Mouse (Mus musculus): Measurements from ENCODE around the gene Pip5kl1. TPM values are rescaled to one million over a fixed set of nuclear protein-coding genes. Genes with fewer than 3 reads are reported as not detected.

Pip5kl1 gene
- total RNA-seq (2015; ENCODE audit: low replicate concordance) (not detected in 2 replicates), total RNA-seq (2017; ENCODE audit: low replicate concordance) (not detected in 2 replicates)

DNA sequence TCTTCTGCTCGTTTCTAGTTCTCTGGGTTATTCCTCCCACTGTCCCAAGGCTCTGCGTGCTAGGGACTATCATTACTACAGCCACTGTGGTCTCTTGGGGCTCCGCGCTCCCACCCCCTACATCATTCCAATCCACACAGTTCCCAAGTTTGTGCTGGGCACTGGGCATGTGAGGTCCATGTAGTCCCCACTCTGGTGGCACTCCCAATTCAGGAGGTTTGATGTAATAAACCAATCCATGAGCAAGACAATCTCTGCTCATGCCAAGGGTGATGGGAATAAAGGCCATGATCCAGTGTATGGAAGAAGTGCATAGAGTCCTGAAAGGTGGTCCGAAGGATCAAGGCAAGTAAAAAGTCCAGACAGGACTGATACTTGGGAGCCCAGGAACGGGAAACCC is at the start of gene Pip5kl1:
TSS of gene Pip5kl1 (plus strand) at position 301 of the 400 bp plus-strand sequence.
- ATAC-seq (replicated peaks; ENCODE audit: low FRiP score, poor library complexity, severe bottlenecking) = no peak

DNA sequence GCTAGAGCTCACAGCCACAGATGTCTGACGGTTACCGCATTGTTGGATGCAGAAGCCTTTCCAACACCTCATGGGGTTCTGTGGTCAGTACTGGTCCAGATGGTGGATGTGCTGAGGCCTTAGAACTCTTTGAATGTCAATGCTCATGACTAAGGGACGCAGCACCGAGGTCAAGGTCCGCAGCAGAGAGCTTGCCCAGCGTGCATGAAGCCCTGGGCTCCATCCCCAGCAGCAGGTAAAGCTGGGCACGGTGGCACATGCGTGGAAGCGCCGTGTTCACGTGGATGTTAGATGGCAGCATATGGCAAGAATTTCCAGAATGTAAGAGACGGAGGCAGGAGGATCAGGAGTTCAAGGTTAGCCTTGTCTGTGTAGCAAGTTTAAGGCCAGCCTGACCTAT is 48.8 kb upstream of the Pip5kl1 start:
- ATAC-seq (replicated peaks; ENCODE audit: low FRiP score, poor library complexity, severe bottlenecking) = no peak

DNA sequence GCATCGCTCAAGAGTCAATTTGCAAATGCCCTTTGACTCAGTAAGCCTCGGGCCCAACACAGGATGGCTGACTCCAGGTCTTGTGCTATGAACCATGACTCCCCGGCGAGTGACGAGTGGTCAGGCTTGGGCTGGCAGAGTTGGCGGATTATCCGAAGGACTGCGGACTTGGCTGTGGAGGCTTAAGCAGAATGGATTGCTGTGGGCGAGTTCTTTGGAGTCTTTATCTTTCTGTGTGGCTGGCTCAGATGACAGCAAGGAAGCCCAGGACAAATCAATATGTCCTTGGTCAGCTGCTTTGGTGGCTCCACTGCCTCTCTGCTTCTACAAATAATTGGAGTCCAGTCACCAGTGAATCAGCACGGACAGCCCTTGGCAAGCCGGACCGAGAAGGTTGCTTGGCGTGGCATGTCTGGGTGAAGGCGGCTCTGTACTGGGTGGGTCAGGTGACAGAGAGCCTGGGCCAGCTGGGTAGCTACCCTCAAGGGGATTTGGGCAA is 47.1 kb upstream of the Pip5kl1 start:
- ATAC-seq (replicated peaks; ENCODE audit: low FRiP score, poor library complexity, severe bottlenecking) = no peak

DNA sequence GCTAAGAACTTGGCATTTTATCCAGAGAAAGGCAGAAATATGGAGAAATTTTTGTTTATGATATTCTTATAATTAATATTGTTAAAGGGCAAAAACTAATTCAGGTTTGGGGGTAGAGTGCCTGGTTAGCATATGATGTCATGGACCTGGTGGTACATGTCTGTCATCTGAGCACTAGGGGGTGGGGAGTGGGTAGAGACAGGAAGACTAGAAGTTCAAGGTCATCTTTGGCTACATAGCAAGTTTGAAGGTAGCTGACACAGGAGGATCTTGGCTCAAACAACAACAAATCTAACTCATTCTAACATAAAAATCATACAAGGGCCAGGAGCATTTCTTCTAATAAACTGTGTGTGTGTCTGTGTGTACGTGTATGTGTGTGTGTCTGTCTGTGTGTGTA is 46.3 kb upstream of the Pip5kl1 start:
- no peak for ATAC-seq (replicated peaks; ENCODE audit: low FRiP score, poor library complexity, severe bottlenecking)

DNA sequence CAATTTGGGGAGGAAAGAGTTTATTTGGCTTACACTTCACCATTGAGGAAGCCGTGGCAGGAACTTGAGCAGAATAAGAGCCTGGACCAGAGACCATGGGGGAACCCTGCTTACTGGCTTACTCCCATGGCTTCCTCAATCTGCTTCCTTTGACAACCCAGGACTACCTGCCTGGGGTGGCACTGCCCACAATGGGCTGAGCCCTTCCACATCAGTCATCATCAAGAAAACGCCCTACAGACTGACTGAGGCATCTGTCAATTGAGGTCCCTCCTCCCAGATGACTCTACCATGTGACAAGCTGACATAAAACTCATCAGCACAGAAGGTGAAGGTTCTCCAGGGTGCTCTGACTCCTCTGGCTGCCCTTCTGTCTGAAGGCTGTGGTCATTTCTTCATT is 44.1 kb upstream of the Pip5kl1 start:
- ATAC-seq (replicated peaks; ENCODE audit: low FRiP score, poor library complexity, severe bottlenecking) = no peak

DNA sequence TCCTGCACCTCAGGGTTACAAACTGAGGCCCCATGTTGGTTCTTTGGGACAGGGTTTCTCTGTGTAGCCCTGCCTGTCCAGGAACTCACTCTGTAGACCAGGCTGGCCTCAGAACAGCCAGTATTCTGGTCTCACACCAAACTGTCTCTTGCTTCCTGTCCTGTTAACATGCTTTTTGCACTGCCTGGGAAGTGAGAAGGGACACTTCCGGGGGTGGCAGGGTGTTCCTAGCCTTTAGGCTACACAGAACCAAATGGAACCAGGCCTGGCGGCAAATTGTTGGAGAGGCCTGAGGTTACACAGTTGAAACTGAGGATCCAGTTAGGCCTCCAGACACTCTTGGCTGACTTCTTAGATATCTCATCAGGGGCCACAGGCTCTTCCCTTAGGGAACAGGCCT is 41.4 kb upstream of the Pip5kl1 start:
- ATAC-seq (replicated peaks; ENCODE audit: low FRiP score, poor library complexity, severe bottlenecking) = no peak

DNA sequence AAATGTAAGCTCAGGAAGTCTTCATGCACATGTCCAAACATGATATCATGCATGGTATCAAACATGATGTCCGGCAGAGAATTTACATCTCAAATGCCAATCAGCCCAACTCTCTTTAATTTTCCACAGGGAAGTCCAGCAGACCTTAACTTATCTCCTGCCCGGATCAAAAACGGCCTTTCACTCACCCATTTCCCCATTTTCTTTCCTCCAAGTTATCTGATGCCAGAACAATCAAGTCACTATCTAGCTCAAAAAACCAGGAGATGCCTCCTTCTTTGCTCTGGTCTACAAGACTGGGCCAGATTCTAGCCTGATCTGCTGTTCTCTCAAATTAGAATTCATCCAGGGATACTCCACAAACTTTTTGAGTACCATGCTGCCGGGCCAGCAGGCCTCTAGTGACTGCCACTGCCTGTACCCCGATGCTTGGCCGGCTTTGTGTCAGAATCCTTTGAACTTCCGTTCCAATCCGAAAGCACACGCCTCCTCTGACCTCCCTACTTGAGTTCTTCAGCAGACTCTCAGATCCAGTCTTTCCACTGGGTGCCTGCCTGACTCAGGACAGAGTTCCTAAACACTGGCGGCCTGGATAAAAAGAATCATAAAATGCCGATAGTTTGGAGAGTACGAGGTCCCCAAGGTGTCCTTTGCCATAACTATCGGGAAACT is 40.4 kb upstream of the Pip5kl1 start:
- no peak for ATAC-seq (replicated peaks; ENCODE audit: low FRiP score, poor library complexity, severe bottlenecking)

DNA sequence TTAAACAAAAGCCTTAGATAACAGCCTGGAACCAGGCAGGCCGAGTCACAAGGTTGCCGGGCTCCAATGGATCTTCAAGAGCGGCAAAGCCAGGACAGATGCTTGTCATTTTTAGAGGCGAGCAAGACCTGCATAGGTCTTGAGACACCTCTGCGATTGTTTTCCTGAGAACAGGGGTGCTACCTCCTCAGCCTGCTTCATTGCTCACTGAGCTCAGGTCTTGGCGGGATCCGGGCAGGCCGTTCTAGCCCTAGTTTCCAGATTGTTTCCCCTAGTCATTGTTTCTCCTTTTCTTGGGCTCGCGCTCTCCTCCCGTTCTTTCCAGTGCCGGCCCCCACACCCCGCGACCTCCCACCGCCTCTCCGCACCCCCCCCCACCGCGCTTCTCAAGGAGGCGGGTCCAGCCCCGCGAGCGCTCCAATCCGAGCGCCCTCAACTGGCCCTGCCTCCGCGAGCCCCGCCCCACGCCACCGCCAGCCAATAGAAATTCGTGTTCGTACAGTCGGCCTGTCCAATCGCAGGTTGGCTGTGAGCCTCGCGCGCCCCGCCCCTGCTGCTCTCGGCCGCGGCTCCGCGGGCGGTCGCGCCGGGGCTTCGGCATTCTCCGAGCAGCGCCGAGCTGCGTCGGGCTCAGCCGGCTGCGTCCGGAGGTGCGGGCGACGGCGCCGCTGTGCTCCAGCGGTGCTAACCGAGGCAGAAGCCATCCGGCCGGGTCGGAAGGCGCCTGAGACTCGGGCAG is 39.7 kb upstream of the Pip5kl1 start, which contains the start of gene Fam102a:
TSS of gene Fam102a (plus strand) at position 600 of the 739 bp plus-strand sequence.
- ATAC-seq (replicated peaks; ENCODE audit: low FRiP score, poor library complexity, severe bottlenecking) = peak; percentile 96

DNA sequence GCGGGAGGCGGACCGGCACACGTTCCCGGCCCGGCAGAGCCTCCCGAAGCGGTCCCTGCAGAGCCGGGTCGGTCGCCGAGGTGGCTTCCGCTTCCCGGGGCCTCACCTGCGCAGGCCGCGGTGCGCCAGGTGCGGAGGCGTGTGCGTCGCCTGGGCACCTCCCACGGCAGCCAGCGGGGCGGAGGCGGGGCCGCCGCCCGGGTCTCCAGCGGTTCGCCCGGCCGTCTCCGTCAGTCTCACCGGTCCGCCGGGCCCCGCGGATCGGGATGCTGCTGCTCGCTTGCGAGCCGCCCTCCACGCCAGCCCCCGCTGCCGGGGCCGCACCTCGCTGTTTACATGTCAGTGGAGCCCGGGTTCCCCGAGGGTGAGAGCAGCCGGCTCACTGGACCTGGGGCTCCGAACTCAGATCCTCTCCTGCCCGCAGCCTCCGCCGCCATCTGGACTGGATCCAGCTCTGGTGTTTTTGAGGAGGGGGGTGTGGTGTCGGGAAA is 39.1 kb upstream of the Pip5kl1 start:
- peak; percentile 11; the same call in 1 of the 2 replicates for ATAC-seq (replicated peaks; ENCODE audit: low FRiP score, poor library complexity, severe bottlenecking)

DNA sequence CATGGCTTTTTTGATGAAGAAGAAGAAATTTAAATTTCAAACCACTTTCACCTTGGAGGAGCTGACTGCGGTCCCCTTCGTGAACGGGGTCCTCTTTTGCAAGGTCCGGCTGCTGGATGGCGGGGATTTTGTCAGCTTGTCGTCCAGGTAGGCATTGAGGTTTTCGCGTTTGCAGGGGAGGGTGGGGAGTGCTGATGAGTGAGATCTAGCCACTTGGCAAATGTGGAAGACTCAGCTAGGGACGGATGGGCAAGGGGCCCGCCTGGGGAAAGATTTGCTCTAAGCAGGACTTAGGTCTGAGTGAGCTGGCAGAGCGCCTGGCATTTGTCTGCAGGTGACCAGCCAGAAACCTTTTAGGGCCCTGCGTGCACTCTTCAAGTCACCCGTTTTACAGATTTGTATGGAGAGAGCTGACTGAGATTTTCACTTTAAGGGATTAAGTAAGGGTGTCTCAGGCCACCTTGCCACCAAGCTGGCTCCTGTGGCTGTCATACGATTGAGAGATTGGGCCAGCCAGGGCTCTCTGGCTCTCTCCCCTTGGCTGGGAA is 38.4 kb upstream of the Pip5kl1 start:
- no peak for ATAC-seq (replicated peaks; ENCODE audit: low FRiP score, poor library complexity, severe bottlenecking)

DNA sequence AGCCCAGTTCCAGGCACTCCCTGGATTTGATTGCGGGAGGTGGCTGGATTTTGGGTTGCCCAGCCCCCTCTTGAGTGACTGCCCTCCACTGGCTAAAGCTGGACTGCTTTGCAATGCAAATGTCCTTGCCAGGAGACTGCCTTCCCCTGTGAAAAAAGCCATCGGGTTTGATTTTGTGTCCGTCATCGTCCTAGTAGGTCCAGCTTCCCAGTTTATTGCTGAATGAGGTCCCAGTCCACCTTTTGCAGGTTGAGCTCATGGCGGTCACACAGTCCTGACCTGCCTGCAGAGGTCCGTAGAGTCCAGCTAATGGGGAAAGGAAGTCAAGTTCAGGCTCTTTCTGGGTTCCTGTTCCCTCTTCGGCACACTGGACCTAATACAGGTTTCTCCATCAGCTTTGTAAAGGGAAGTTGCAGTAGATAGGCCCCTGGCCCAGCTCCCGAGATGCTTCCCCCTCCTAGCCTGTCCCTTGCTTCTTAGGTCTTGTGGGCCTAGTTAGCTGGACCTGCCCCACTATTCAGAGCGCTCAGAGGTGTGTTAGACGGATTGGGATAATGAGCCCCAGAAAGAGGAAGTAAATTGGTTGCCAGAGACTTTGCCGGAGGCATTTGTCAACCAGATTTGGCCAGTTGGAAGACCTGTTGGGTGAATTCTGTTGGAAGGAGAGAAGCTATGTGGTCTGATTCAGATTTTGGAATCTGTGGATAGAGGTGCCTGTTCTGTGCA is 37.8 kb upstream of the Pip5kl1 start:
- no peak for ATAC-seq (replicated peaks; ENCODE audit: low FRiP score, poor library complexity, severe bottlenecking)

DNA sequence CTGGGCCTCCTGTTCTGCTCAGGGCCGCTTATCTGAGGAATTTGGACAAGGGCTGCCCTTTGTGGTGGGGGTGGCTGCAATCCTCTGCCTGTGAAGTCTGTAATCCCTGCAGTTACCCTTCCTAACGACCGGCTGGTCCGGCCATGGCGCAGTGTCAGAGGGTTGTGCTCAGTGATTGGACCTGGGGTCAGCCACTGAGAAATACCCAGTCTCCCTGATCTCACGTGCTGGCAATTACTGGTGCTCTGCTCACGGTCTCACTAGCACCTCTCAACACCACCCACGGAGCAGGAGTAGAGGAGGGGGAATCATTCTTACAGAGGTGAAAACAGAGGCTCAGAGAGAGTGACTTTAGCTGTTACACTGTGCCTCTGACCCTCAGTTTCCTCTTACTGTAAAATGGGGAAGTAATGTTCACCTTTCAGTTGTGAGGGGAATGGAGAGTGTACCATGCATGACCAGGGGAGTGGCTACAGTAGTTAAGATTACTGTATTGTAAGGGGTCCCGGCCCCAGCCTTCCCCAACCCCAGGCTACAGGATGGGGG is 37.2 kb upstream of the Pip5kl1 start:
- no peak for ATAC-seq (replicated peaks; ENCODE audit: low FRiP score, poor library complexity, severe bottlenecking)

DNA sequence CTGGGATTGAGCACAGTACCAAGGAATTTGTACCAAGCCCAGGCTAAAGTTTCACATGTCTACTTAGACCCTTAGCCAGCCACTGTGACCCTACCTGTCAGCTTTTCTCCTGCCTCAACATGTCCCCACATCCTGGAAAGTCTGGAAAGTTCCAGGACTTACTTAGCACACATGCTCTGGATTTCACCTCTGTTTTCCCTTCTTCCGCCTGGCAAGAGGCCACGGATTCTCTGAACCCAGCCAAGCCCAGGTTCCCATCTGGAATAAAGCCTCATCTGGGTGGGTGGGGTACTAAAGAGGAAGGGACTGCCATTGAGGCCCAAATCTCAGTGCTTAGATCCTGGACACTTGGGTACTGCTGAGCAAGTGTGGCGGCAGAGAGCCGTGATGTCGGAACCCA is 36.7 kb upstream of the Pip5kl1 start:
- no peak for ATAC-seq (replicated peaks; ENCODE audit: low FRiP score, poor library complexity, severe bottlenecking)

DNA sequence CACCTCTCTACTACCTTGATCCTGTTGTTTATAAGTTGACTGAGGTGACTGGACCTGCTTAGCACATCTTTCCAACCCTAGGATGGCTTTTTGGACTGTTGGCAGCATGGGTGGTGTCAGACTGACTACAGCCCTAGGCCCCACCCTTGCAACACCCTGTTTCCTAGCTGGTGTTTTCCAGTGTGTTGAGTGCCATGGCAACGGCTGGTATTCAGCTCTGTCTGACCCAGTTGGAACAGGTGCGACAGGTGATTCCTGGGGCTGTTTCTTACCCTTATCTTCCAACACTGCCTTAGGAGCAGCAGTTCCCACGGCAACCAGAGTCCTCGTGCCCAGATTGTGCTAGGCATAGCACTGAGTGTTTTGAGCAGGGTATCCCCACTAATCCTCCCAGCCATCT is 36.1 kb upstream of the Pip5kl1 start:
- no peak for ATAC-seq (replicated peaks; ENCODE audit: low FRiP score, poor library complexity, severe bottlenecking)

DNA sequence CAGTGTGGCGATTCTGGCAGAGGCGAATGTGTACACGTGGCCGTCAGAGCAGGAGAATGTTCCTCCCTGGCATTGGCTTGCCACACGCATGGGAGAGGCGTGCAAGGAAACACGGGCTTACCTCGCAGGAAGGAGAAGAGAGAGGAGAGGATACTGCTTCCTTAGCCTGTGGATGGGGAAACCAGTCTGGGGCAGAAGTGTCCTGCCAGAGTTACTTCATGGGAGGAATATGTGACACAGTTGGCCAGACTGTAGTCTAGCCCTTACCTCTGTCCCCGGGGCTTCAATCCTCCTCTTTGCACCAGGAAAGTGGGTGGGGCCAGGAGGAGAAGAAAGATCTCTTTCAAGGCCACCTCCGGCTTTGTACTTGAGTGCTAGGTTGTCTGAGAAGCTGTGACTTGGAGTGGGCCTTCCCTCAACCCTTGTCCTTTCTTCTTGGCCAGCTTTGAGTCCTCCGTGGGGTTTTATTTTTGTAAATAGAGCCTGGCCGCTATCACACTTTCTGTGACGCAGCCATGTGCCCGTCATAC is 35.1 kb upstream of the Pip5kl1 start:
- ATAC-seq (replicated peaks; ENCODE audit: low FRiP score, poor library complexity, severe bottlenecking) = no peak

DNA sequence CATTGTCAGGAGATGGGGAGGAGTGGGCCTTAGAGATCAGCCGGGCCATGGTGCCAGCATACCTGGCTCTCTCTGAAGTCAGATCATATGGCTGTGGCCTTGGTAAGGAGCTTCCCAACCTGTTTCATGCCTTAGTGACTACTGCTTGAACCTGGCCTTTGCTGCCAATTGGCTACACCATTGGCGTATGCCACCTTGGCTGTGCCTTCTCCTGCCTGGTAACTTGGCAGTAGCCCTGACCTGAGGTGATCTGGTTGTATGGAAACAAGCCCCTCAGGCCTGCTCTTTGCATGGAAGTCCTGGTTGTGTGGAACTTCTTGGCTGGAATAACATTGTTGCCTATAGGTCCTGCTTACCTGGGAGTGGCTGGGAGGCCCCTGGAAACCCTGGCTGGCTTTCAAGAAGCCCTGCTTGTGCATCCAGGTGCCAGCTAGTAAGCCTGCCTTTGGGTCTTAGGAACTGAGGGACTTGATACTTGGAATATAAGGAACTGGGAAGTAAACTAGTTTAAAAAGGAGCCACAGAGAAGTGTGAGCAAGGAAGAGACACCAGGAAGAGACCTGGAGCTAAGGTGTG is 33.2 kb upstream of the Pip5kl1 start:
- no peak for ATAC-seq (replicated peaks; ENCODE audit: low FRiP score, poor library complexity, severe bottlenecking)

DNA sequence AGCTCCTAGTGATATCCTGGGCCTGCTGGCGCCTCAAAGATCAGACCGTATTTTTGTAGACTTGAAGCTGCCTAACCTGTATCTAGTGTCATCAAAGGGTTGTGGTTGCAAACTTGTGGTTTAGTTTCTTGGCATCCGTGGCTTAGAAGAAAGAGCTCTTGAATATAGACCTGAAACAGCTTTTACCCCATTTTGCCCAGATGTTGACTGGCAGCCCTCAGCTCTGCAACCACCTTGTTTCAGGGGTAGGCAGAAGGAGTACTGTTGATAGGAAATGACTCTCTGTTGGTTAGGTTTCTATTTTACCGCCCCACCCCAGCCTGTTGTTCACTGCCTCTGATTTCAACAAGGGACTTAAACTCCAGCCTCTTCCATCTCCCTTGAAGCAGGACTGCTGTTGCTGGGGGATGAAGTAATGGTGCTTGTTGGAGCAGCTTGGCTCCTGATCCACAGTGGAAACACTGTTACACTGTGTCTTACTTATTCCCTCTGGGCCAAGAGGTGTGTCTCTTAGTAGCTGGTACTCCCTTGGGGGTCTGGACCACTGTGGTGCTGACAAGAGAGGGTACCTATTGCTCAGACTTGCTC is 32.5 kb upstream of the Pip5kl1 start:
- no peak for ATAC-seq (replicated peaks; ENCODE audit: low FRiP score, poor library complexity, severe bottlenecking)

DNA sequence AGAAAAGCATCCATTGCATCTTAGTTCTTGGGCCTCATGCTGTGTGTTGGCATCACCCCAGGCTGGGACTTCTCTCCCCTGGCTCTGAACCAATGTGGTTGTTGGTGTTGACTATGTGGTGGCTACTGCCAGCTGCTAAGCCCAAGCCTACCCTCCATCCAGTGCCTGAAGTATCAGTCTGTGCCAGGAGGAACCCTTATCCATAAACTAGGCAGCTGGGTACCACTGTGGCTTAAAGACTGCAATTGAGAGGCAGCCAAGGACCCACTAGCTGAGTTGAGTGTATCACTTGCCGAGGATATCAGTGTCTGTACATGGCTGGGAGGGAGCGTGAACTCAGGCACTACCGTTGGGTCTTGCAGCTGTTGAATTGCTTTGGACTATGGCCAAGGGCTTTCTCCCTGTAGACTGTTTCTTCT is 31.6 kb upstream of the Pip5kl1 start:
- no peak for ATAC-seq (replicated peaks; ENCODE audit: low FRiP score, poor library complexity, severe bottlenecking)

DNA sequence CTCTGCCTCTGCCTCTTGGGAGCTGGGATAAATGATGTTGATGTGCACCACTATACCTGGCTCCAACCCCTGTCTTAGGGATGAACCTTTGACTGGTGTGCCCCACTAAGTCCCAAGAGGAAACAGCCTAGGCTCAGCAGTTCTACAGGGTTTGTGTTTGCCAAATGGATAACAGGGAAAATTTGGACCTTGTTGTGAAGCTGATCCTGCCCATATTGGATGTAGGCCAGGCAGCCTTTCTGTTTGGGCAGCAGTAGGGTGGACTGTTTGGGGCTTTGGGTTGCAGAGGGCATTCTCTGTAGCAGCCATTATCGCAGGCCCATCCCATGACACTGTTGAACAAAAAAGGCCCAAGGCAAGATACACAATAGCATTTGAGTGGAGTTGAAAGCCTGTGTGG is 27.6 kb upstream of the Pip5kl1 start:
- no peak for ATAC-seq (replicated peaks; ENCODE audit: low FRiP score, poor library complexity, severe bottlenecking)

All from erythroid progenitor cell, adult 5-6 weeks (primary cell).